Mouse (Mus musculus) heart, adult 11 months (tissue): ENCODE measurements around the gene Olfr1480.

ENCODE experiments used
- DNase-seq: peaks from one replicate; pipeline ENCODE4 v3.0.0; 2022

Olfr1480 gene

GRCm38 (mm10) chr19:13527613-13528012 is at the start of gene Olfr1480:
TSS of gene Olfr1480 (plus strand) at chr19:13527913.
- no peak for DNase-seq

- DNase-seq: no peak
Measured at GRCm38 (mm10) chr19:13480096-13480495, 47.6 kb upstream of the Olfr1480 start, which contains the start of gene Olfr1475. TSS of gene Olfr1475 (minus strand) at chr19:13480196.

GRCm38 (mm10) chr19:13500246-13500645 is 27.5 kb upstream of the Olfr1480 start, which contains the start of gene Olfr1477:
TSS of gene Olfr1477 (plus strand) at chr19:13500546.
- no peak for DNase-seq
